Mouse (Mus musculus) spleen, postnatal 4 days (tissue): ENCODE data around the gene Clec16a.

Experiments used
- DNase-seq, 2 experiments: peaks; one replicate each; pipeline ENCODE4 v3.0.0; 2022; ENCODE audit warnings: low spot score in 2 of 2

The Clec16a gene

DNA sequence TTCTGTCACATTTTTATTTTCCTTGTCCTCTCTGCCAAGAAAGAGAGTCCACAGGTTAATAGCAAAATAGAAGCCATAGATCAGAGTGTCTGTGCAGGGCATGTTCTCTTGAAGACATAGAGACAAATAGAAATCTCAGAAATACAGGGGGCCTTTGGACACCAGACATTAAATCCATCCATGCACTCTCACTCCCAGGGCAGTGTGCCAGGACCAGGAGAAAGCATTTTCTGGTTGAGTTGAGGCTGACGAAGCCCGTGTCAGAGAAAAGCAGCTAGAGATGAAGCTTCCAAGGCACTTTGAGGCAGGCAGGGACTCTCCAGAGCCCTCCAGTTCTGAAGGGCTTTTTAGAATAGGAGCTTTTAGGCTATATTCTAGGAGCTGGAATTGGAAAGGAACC, 171.6 kb downstream of the Clec16a start:
- DNase-seq, result no peak

GRCm38 (mm10) chr16:10719971-10720370, 174.8 kb downstream of the Clec16a start:
- no peak for DNase-seq

DNA sequence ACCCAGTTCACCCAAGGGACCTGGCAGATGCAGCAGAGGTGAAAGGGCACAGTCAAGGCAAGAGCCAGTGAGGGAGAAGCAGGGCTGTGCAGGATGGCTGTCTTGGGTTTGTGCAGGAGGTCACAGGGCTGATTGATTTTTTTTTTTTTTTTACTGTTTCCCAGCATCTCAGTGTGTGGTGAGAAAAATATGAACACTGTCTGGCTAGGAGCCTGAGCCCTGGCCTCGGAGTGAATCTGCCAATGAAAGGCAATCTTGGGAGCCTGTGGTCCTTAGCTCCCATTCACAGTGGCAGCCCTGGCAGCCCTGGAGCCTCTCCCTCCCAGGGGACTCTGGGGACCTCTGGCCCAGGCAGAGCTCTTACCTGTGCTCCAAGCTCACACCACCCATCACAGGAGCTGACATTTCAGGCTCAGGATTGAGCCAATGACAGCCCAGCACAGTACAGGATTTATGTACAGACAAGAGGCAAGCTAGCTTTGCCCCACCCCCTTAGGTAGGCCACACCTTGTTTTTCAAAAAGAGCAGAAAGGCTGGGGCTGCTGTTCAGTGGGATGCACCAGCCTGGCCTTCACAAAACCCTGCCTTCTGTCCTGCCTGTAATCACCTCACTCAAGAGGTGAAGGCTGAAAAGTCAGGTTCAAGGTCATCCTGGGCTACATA, 177.9 kb downstream of the Clec16a start:
- DNase-seq, result no peak

GRCm38 (mm10) chr16:10723816-10724647, 178.9 kb downstream of the Clec16a start:
- no peak for DNase-seq

GRCm38 (mm10) chr16:10725156-10725555, 180.0 kb downstream of the Clec16a start:
- no peak for DNase-seq

- no peak for DNase-seq
Measured at GRCm38 (mm10) chr16:10727630-10728029, 182.5 kb downstream of the Clec16a start.

GRCm38 (mm10) chr16:10728886-10729285, 183.7 kb downstream of the Clec16a start:
- no peak for DNase-seq

GRCm38 (mm10) chr16:10730941-10731340, 185.8 kb downstream of the Clec16a start:
- DNase-seq, result peak in 1 of 2 experiments; percentile 58

GRCm38 (mm10) chr16:10731785-10732184, 186.6 kb downstream of the Clec16a start:
- DNase-seq, result peak; percentile 27 to 64

DNA sequence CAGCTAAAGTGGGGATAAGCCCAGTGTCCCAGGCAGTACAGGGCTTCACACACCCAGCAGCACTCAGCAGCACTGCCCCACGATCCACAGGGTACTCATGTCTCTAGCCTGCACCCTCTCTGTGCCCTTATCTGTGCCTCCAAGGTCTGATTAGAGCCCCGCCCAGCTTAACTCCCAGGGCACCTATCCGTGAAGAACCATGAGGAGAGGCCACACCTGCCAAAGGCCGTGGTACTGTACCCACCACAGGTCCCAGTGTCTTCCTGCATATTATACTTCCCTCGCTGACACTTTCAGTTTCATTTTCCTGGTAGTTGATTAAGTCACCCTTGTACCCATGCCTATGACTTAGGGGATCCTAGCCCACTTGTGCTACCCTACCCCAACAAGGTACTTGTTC, 187.3 kb downstream of the Clec16a start:
- DNase-seq, result peak; percentile 55 to 70

GRCm38 (mm10) chr16:10735781-10736180, 190.6 kb downstream of the Clec16a start:
- no peak for DNase-seq

DNA sequence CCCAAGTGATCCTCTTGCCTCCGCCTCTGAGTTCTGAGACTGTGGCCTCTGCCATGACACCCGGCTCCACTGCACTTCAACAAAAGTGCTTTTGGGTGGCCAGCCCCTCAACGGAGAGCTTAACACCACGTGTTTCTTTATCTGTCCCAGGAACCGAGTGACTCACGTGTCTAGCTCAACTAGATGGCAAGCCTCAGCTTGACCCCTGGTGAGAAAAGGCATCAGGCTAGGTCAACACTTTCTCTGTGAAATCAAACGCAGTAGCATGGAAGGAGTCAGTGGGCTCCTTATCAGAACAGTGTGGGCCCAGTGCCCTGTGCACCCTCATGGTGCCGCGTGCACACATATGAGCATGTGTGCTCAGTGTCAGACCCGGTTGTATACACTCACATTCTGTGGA, 191.2 kb downstream of the Clec16a start:
- DNase-seq, result no peak

GRCm38 (mm10) chr16:10737571-10737970, 192.4 kb downstream of the Clec16a start:
- no peak for DNase-seq

DNA sequence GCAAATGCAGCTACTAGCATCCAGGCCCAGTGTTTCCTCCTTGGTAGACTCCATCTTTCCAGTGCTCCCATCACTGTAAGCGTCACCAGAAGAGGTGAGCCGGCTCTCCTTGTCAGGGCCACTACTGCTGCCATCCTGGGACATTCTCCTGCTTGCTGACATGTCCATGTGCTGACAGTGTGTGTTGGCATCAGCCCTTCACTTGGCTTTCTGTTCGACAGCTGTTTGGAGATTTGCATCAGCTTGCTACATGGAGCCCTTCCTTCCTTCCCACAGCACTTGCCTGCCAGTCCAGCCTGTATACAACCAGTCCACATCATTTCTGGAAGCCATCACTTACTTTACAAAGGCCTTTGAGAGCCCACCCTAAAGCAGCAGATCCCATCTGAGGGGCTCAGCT, 193.7 kb downstream of the Clec16a start:
- no peak for DNase-seq

DNA sequence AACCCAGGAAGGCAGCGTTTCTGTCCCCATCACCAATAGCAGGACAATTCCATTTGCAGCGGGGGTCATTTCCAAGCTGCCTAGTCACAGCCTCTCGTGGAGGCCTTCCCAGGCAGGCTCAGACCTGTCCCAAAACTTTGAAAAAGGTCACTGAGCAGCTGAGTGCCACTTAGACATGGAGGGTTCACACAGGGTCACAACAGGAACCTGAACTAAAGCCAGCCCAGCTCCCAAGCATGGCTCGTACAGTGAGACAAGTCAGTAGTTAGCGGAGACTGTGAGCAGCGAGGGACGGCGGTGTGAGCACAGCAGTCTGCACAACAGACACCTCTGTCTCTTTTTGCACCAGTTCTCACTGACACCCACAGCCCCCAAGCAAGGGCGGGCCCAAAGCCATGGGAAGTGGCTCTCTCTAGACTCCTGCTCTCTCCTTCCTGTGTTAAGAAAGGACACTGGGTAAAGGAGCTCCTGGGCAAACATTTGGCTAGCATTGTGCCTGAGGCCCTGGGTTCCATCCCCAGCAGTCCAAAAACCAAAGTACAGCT, 194.8 kb downstream of the Clec16a start:
- DNase-seq, result no peak

GRCm38 (mm10) chr16:10741082-10741481, 195.9 kb downstream of the Clec16a start:
- DNase-seq, result no peak

DNA sequence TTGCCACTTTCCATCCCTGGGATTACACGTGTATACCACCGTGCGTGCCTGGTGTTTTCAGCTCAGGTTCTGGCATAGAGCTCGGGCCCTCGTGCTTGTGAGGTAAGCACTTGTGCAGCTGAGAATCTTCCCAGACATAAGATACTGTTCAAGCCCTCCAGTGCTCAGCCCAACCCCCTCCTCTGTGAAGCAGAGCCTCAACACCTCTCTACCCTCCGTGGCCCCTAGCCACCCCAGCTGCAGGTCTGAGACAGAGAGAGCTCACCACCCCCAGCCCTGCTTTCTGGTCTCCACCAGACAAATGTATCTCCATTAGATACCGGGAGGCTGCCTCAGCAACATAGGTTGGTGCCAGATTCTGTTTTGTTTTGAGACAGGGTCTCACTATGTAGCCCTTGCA, 204.1 kb downstream of the Clec16a start:
- no peak for DNase-seq

- DNase-seq, result no peak
Measured at GRCm38 (mm10) chr16:10749824-10750223, 204.7 kb downstream of the Clec16a start.

DNA sequence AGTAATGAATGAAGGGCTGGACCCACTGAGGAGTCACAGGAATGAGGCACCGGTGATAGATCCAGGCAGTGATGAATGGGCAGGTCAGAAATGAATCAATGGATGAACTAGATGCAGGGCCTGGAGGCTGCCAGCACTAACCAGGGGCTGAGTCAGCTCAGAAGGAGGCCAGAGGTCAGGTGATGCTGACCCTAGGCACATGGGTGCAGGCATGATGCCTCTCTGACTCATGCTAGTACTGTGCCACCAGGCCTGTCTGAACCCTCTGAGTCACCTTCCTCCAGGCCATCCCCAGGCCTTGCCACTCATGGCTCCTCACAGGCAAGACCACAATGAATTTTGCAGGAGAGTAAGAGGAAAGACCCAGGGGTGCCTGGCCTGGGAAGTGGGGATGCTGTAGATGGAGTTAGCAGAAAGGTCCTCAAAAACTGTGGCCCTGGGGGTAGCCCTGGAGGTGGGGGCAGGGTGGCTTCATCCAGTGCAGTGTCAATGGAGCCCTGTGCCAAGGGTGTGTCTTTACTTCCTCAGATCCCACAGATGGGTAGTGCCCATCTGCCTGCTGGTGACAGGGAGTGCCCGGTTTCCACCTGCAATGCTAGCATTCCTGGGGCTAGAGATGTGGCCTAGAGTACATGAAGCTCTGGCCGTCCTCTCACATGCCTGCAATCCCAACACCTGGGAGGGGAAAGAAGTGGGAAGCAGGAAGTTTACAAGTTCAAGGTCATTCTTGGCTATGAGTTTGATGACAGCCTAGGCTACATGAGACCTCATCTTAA, 209.6 kb downstream of the Clec16a start:
- no peak for DNase-seq

DNA sequence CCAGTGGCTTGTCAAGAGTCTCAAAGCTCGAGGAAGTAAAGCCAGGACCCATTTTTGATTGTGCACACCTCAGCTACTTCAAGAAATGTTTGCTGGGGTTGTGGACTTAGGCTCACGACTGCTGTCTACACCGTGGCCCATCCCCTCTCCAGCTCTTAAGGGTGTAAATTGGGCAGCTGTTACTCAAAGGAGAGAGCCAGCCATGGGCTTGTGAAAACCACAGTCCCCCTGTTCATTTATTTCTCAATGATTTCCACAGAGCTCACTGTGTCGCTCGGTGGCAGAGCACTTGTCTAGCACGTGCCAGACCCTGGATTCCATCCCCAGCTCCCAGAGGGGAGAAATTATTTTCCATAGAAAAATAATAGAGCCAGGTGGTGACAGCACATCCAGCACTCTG, 211.0 kb downstream of the Clec16a start:
- no peak for DNase-seq

DNA sequence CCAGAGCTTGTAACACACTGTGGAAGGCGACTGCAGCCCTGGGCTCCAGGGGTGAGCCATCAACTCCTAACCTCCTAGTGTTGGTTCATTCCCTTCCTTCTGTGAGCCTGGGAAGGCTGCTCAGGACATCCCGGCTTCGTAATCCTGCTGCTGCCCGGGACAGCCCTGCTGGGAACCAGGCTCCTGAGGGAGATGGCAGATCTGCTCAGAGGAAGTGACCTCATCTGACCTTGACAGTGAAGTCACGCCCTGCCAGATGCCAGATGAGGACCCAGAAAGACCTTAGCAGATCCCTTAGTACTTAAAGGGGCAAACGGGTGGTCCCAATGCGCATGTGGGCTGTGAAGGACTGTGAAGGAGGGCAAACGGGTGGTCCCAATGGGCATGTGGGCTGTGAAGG, 216.0 kb downstream of the Clec16a start:
- no peak for DNase-seq

- no peak for DNase-seq
Measured at GRCm38 (mm10) chr16:10762569-10763180, 217.5 kb downstream of the Clec16a start.
